Mouse (Mus musculus): Measurements from ENCODE around the gene Igdcc4. TPM values are rescaled to one million over a fixed set of nuclear protein-coding genes. Genes with fewer than 3 reads are reported as not detected.

Igdcc4 gene
- polyA plus RNA-seq, 1 experiment from 2014 or later, result 14.4 TPM

Other genes with a start within 250 kb of the Igdcc4 start
- 0.11 TPM in 1 of 2 replicates, not detected in the other for gene Slc24a1, start 149.9 kb upstream of the Igdcc4 start, polyA plus RNA-seq (2016; fragmentation: Nextera tagmentation; extraction: Ambion mirVana)
- 60.9 and 62.8 TPM in 2 replicates for gene Ints14, start 140.6 kb upstream of the Igdcc4 start, polyA plus RNA-seq (2016; fragmentation: Nextera tagmentation; extraction: Ambion mirVana)
- 138 and 140 TPM in 2 replicates for gene Hacd3, start 79.8 kb upstream of the Igdcc4 start, polyA plus RNA-seq (2016; fragmentation: Nextera tagmentation; extraction: Ambion mirVana)
- 57.8 and 60.7 TPM in 2 replicates for gene Dpp8, start 69.1 kb upstream of the Igdcc4 start, polyA plus RNA-seq (2016; fragmentation: Nextera tagmentation; extraction: Ambion mirVana)
- gene Igdcc3, start 39.7 kb downstream of the Igdcc4 start, polyA plus RNA-seq (2016; fragmentation: Nextera tagmentation; extraction: Ambion mirVana), result 40.0 and 40.8 TPM in 2 replicates
- gene Parp16, start 93.9 kb downstream of the Igdcc4 start, polyA plus RNA-seq (2016; fragmentation: Nextera tagmentation; extraction: Ambion mirVana), result 5.7 and 5.9 TPM in 2 replicates
- 0.65 and 0.68 TPM in 2 replicates for gene Cilp, start 163.7 kb downstream of the Igdcc4 start, polyA plus RNA-seq (2016; fragmentation: Nextera tagmentation; extraction: Ambion mirVana)
- 50.7 and 52.8 TPM in 2 replicates for gene Clpx, start 192.8 kb downstream of the Igdcc4 start, polyA plus RNA-seq (2016; fragmentation: Nextera tagmentation; extraction: Ambion mirVana)
- 11.9 and 12.1 TPM in 2 replicates for gene Pdcd7, start 244.6 kb downstream of the Igdcc4 start, polyA plus RNA-seq (2016; fragmentation: Nextera tagmentation; extraction: Ambion mirVana)